Mouse (Mus musculus): ENCODE results near the gene Rasgef1b. TPM values are rescaled to one million over a fixed set of nuclear protein-coding genes. Genes with fewer than 3 reads are reported as not detected.
A peak's percentile ranks its signal among the peaks of the same experiment; 100 is the strongest.

Gene Rasgef1b
- polyA plus RNA-seq, 1 experiment from 2014 or later = 30.5 TPM

GRCm38 (mm10) chr5:99521411-99521810, 207.5 kb downstream of the Rasgef1b start:
- Histone ChIP-seq H3K36me3 (no peaks in the 10 kb centered on the region), H3K27me3 (no peaks in the 10 kb centered on the region), H3K4me3 (no peak overlapping the region), H3K27ac (no peak overlapping the region), H3K4me1 (peaks cover 20% of the 10 kb centered on the region), H3K9me3 (replicated peaks) (no peaks in the 10 kb centered on the region), H3K9ac (no peak overlapping the region), H3K4me2 (replicated peaks) (no peak overlapping the region)
- WGBS = 86% methylated on average over 4 of the region's 4 CpGs
- no peak for ATAC-seq (ENCODE audit: low FRiP score)

- Histone ChIP-seq H3K9ac (no peak overlapping the region), H3K36me3 (no peaks in the 10 kb centered on the region), H3K27me3 (no peaks in the 10 kb centered on the region), H3K27ac (no peak overlapping the region), H3K4me2 (replicated peaks) (no peak overlapping the region), H3K4me3 (no peak overlapping the region), H3K4me1 (peaks cover 20% of the 10 kb centered on the region), H3K9me3 (replicated peaks) (no peaks in the 10 kb centered on the region)
- no peak for ATAC-seq (ENCODE audit: low FRiP score)
- WGBS = 82% methylated on average over 2 of the region's 2 CpGs
Measured at GRCm38 (mm10) chr5:99519556-99519955, 209.3 kb downstream of the Rasgef1b start.

GRCm38 (mm10) chr5:99519023-99519422, 209.8 kb downstream of the Rasgef1b start:
- ATAC-seq (ENCODE audit: low FRiP score) = no peak
- Histone ChIP-seq H3K4me1 (peaks cover 20% of the 10 kb centered on the region), H3K9me3 (replicated peaks) (no peaks in the 10 kb centered on the region), H3K4me3 (no peak overlapping the region), H3K9ac (no peak overlapping the region), H3K27ac (no peak overlapping the region), H3K27me3 (no peaks in the 10 kb centered on the region), H3K36me3 (no peaks in the 10 kb centered on the region), H3K4me2 (replicated peaks) (no peak overlapping the region)
- 64% methylated on average over 4 of the region's 4 CpGs for WGBS

GRCm38 (mm10) chr5:99516207-99516606, 212.7 kb downstream of the Rasgef1b start:
- Histone ChIP-seq H3K4me2 (replicated peaks) (no peak overlapping the region), H3K4me3 (no peak overlapping the region), H3K27me3 (no peaks in the 10 kb centered on the region), H3K4me1 (peaks cover 19% of the 10 kb centered on the region), H3K27ac (no peak overlapping the region), H3K36me3 (no peaks in the 10 kb centered on the region), H3K9me3 (replicated peaks) (no peaks in the 10 kb centered on the region), H3K9ac (no peak overlapping the region)
- ATAC-seq (ENCODE audit: low FRiP score) = no peak
- WGBS = 88% methylated on average over 5 of the region's 5 CpGs

GRCm38 (mm10) chr5:99515764-99516163, 213.1 kb downstream of the Rasgef1b start:
- WGBS = 79% methylated on average over 4 of the region's 4 CpGs
- no peaks in the 10 kb centered on the region for H3K9me3 ChIP-seq (replicated peaks)
- ATAC-seq (ENCODE audit: low FRiP score) = no peak

GRCm38 (mm10) chr5:99513209-99513880, 215.5 kb downstream of the Rasgef1b start:
- H3K9ac ChIP-seq = no peak overlapping the region
- H3K27me3 ChIP-seq = no peaks in the 10 kb centered on the region
- no peaks in the 10 kb centered on the region for H3K36me3 ChIP-seq
- H3K4me2 ChIP-seq (replicated peaks) = no peak overlapping the region
- WGBS = 44% methylated on average over 9 of the region's 9 CpGs
- H3K9me3 ChIP-seq (replicated peaks) = no peaks in the 10 kb centered on the region
- peak; percentile 57 for ATAC-seq (ENCODE audit: low FRiP score)
- H3K4me3 ChIP-seq = no peak overlapping the region
- peak overlapping the region; percentile 37; the same call in 1 of the 2 replicates for H3K27ac ChIP-seq
- 0 out of 2 replicates have a peak, but pooled peaks cover 6% of the 10 kb centered on the region for H3K4me1 ChIP-seq

More at GRCm38 (mm10) chr5:99515764-99516163, 213.1 kb downstream of the Rasgef1b start:
- no peak overlapping the region for H3K9ac ChIP-seq
- no peak overlapping the region for H3K4me2 ChIP-seq (replicated peaks)
- peaks cover 19% of the 10 kb centered on the region for H3K4me1 ChIP-seq
- no peaks in the 10 kb centered on the region for H3K36me3 ChIP-seq
- H3K27ac ChIP-seq = no peak overlapping the region
- no peak overlapping the region for H3K4me3 ChIP-seq
- no peaks in the 10 kb centered on the region for H3K27me3 ChIP-seq

- Histone ChIP-seq H3K9me3 (replicated peaks) (no peaks in the 10 kb centered on the region), H3K4me2 (replicated peaks) (no peak overlapping the region), H3K9ac (no peak overlapping the region), H3K36me3 (no peaks in the 10 kb centered on the region), H3K27ac (no peak overlapping the region), H3K27me3 (no peaks in the 10 kb centered on the region), H3K4me3 (no peak overlapping the region), H3K4me1 (0 out of 2 replicates have a peak, but pooled peaks cover 4% of the 10 kb centered on the region)
- ATAC-seq (ENCODE audit: low FRiP score) = no peak
- WGBS = 54% methylated on average over 11 of the region's 11 CpGs
Measured at GRCm38 (mm10) chr5:99511081-99511480, 217.8 kb downstream of the Rasgef1b start.

- 80% methylated on average over 7 of the region's 7 CpGs for WGBS
- no peak overlapping the region for H3K4me2 ChIP-seq (replicated peaks)
- H3K4me3 ChIP-seq = no peak overlapping the region
- H3K36me3 ChIP-seq = no peaks in the 10 kb centered on the region
- ATAC-seq (ENCODE audit: low FRiP score) = no peak
- no peaks in the 10 kb centered on the region for H3K9me3 ChIP-seq (replicated peaks)
- no peaks in the 10 kb centered on the region for H3K27me3 ChIP-seq
- H3K9ac ChIP-seq = no peak overlapping the region
- no peak overlapping the region for H3K27ac ChIP-seq
- H3K4me1 ChIP-seq = peaks cover 6% of the 10 kb centered on the region
Measured at GRCm38 (mm10) chr5:99506109-99506508, 222.8 kb downstream of the Rasgef1b start.

- peak overlapping the region; percentile 35; the same call in 1 of the 2 replicates for H3K27ac ChIP-seq
- H3K27me3 ChIP-seq = no peaks in the 10 kb centered on the region
- H3K4me3 ChIP-seq = no peak overlapping the region
- H3K4me1 ChIP-seq = peaks cover 6% of the 10 kb centered on the region
- H3K4me2 ChIP-seq (replicated peaks) = no peak overlapping the region
- H3K36me3 ChIP-seq = no peaks in the 10 kb centered on the region
- no peaks in the 10 kb centered on the region for H3K9me3 ChIP-seq (replicated peaks)
- no peak overlapping the region for H3K9ac ChIP-seq
- ATAC-seq (ENCODE audit: low FRiP score) = peak; percentile 91
- 53% methylated on average over 9 of the region's 9 CpGs for WGBS
Measured at GRCm38 (mm10) chr5:99504349-99504830, 224.5 kb downstream of the Rasgef1b start.

GRCm38 (mm10) chr5:99502681-99503080, 226.2 kb downstream of the Rasgef1b start:
- no peak overlapping the region for H3K9ac ChIP-seq
- H3K4me1 ChIP-seq = peaks cover 6% of the 10 kb centered on the region
- H3K4me2 ChIP-seq (replicated peaks) = no peak overlapping the region
- H3K27ac ChIP-seq = no peak overlapping the region
- H3K9me3 ChIP-seq (replicated peaks) = no peaks in the 10 kb centered on the region
- 88% methylated on average over 9 of the region's 9 CpGs for WGBS
- no peaks in the 10 kb centered on the region for H3K27me3 ChIP-seq
- H3K36me3 ChIP-seq = no peaks in the 10 kb centered on the region
- no peak overlapping the region for H3K4me3 ChIP-seq
- ATAC-seq (ENCODE audit: low FRiP score) = no peak

- Histone ChIP-seq H3K27ac (no peak overlapping the region), H3K4me1 (peaks cover 26% of the 10 kb centered on the region), H3K9me3 (replicated peaks) (no peaks in the 10 kb centered on the region), H3K27me3 (no peaks in the 10 kb centered on the region), H3K9ac (no peak overlapping the region), H3K36me3 (no peaks in the 10 kb centered on the region), H3K4me2 (replicated peaks) (no peak overlapping the region), H3K4me3 (no peak overlapping the region)
- ATAC-seq (ENCODE audit: low FRiP score) = no peak
- WGBS = 89% methylated on average over 7 of the region's 7 CpGs
Measured at GRCm38 (mm10) chr5:99499404-99500089, 229.3 kb downstream of the Rasgef1b start.

GRCm38 (mm10) chr5:99497856-99498255, 231.0 kb downstream of the Rasgef1b start:
- Histone ChIP-seq H3K9me3 (replicated peaks) (no peaks in the 10 kb centered on the region), H3K27ac (no peak overlapping the region), H3K36me3 (no peaks in the 10 kb centered on the region), H3K27me3 (no peaks in the 10 kb centered on the region), H3K4me2 (replicated peaks) (no peak overlapping the region), H3K9ac (no peak overlapping the region), H3K4me3 (no peak overlapping the region), H3K4me1 (peaks cover 21% of the 10 kb centered on the region)
- 75% methylated on average over 11 of the region's 11 CpGs for WGBS
- no peak for ATAC-seq (ENCODE audit: low FRiP score)
